Mouse (Mus musculus) G1E (cell line): ENCODE measurements around the gene Apba3.

Experiments used
- CTCF ChIP-seq: IDR thresholded peaks from 2 replicates; pipeline ENCODE4 v1.5.1; 2012; ENCODE audit warnings: low read depth, low read length, inconsistent platforms, mixed read lengths
- TAL1 ChIP-seq: conservative IDR thresholded peaks from 2 replicates; pipeline ENCODE4 v1.6.1; 2012; ENCODE audit warnings: low read depth, low read length, inconsistent platforms, mixed read lengths

- TF ChIP-seq TAL1 (no peak), CTCF (no peak)
Observed at GRCm38 (mm10) chr10:81273842-81274241, 7.1 kb downstream of the Apba3 start.
